Mouse (Mus musculus) heart, embryonic 12.5 days (tissue): Measurements from ENCODE around the gene Mrpl35. TPM values are rescaled to one million over a fixed set of nuclear protein-coding genes. Genes with fewer than 3 reads are reported as not detected.
A peak's percentile ranks its signal among the peaks of the same experiment; 100 is the strongest.

Experiments
- ATAC-seq: fragments of 200-750 bp; cut with Nextera tagmentation; 2 replicates; pipeline ENCODE4 v1.8.0; 2017; ENCODE audit warnings: moderate TSS enrichment, moderate library complexity; ENCODE audit not compliant: insufficient number of reproducible peaks, low FRiP score
- H3K27ac ChIP-seq: fragments of 300-500 bp; sonication (generic); 2 replicates; pipeline ENCODE4 v1.5.1; 2016; ENCODE audit warnings: mild to moderate bottlenecking, moderate library complexity; ENCODE audit not compliant: poor library complexity, severe bottlenecking
- H3K27me3 ChIP-seq: fragments of 300-500 bp; sonication (generic); replicated peaks from 2 replicates; pipeline ENCODE4 v1.6.1; 2016; ENCODE audit warnings: mild to moderate bottlenecking, moderate library complexity
- H3K36me3 ChIP-seq: fragments of 300-500 bp; sonication (generic); 2 replicates; pipeline ENCODE4 v1.6.1; 2016; ENCODE audit warnings: mild to moderate bottlenecking, moderate library complexity
- H3K4me1 ChIP-seq: fragments of 300-500 bp; sonication (generic); replicated peaks from 2 replicates; pipeline ENCODE4 v1.6.1; 2016; ENCODE audit warnings: mild to moderate bottlenecking
- H3K4me2 ChIP-seq: fragments of 300-500 bp; sonication (generic); 2 replicates; pipeline ENCODE4 v1.6.1; 2016; ENCODE audit warnings: mild to moderate bottlenecking, moderate library complexity
- H3K4me3 ChIP-seq: fragments of 300-500 bp; sonication (generic); 2 replicates; pipeline ENCODE4 v1.5.1; 2016; ENCODE audit warnings: mild to moderate bottlenecking
- H3K9ac ChIP-seq: fragments of 300-500 bp; sonication (generic); 2 replicates; pipeline ENCODE4 v1.6.1; 2016; ENCODE audit warnings: mild to moderate bottlenecking, moderate library complexity
- H3K9me3 ChIP-seq: fragments of 300-500 bp; sonication (generic); replicated peaks from 2 replicates; pipeline ENCODE4 v1.6.1; 2016; ENCODE audit warnings: mild to moderate bottlenecking, moderate library complexity
- WGBS: fragments of 180-500 bp; shearing (Covaris S2); methylation state at CpG from one replicate; pipeline ENCODE4 v1.1.7; 2016; 5-methylcytosine and 5-hydroxymethylcytosine counted together
- polyA plus RNA-seq: library from polyadenylated mRNA; unstranded; fragments of >200 nt; fragmentation: Nextera tagmentation; extraction: Ambion mirVana; gene quantifications from 2 replicates; pipeline ENCODE4 v1.2.1, GENCODE M21; 2016

Mrpl35 gene
- polyA plus RNA-seq, 1 experiment from 2014 or later: 53.5 TPM

GRCm38 (mm10) chr6:71799391-71799790 lies 27.4 kb downstream of the Mrpl35 start:
- ATAC-seq: no peak
- Histone ChIP-seq H3K27ac (no peak overlapping the region), H3K4me3 (no peak overlapping the region), H3K9me3 (no peaks in the 10 kb centered on the region), H3K9ac (no peak overlapping the region), H3K36me3 (peaks cover 13% of the 10 kb centered on the region; the same call in 1 of the 2 replicates), H3K27me3 (no peaks in the 10 kb centered on the region), H3K4me2 (no peak overlapping the region), H3K4me1 (peaks cover 18% of the 10 kb centered on the region; the same call in 1 of the 2 replicates)
- WGBS: 66% methylated on average over 3 of the region's 3 CpGs

GRCm38 (mm10) chr6:71791771-71792170 lies 35.0 kb downstream of the Mrpl35 start:
- Histone ChIP-seq H3K4me3 (no peak overlapping the region), H3K27ac (no peak overlapping the region), H3K9ac (no peak overlapping the region), H3K9me3 (no peaks in the 10 kb centered on the region), H3K4me1 (peaks cover 10% of the 10 kb centered on the region; the same call in 1 of the 2 replicates), H3K4me2 (no peak overlapping the region), H3K36me3 (peaks cover 8% of the 10 kb centered on the region; the same call in 1 of the 2 replicates), H3K27me3 (no peaks in the 10 kb centered on the region)
- WGBS: 82% methylated on average over 6 of the region's 6 CpGs
- no peak for ATAC-seq

- peak; percentile 63 for ATAC-seq
- Histone ChIP-seq H3K36me3 (peaks cover 12% of the 10 kb centered on the region), H3K9ac (no peak overlapping the region), H3K4me1 (peaks cover 10% of the 10 kb centered on the region; the same call in 1 of the 2 replicates), H3K4me2 (peak overlapping the region; percentile 3; the same call in 1 of the 2 replicates), H3K27ac (peak overlapping the region; percentile 42), H3K4me3 (no peak overlapping the region), H3K27me3 (no peaks in the 10 kb centered on the region), H3K9me3 (peaks cover 4% of the 10 kb centered on the region; the same call in 1 of the 2 replicates)
- WGBS: 36% methylated on average over 9 of the region's 9 CpGs
Observed at GRCm38 (mm10) chr6:71788348-71788747, 38.4 kb downstream of the Mrpl35 start.

GRCm38 (mm10) chr6:71783165-71783564 lies 43.6 kb downstream of the Mrpl35 start:
- Histone ChIP-seq H3K4me3 (no peak overlapping the region), H3K27ac (no peak overlapping the region), H3K4me1 (peaks cover 3% of the 10 kb centered on the region; the same call in 1 of the 2 replicates), H3K27me3 (no peaks in the 10 kb centered on the region), H3K9me3 (peaks cover 4% of the 10 kb centered on the region; the same call in 1 of the 2 replicates), H3K36me3 (peaks cover 29% of the 10 kb centered on the region), H3K4me2 (no peak overlapping the region), H3K9ac (no peak overlapping the region)
- 89% methylated on average over 5 of the region's 5 CpGs for WGBS
- no peak for ATAC-seq

- no peak overlapping the region for H3K4me3 ChIP-seq
- no peaks in the 10 kb centered on the region for H3K27me3 ChIP-seq
- ATAC-seq: no peak
- no peak overlapping the region for H3K9ac ChIP-seq
- 90% methylated on average over 7 of the region's 7 CpGs for WGBS
- peaks cover 4% of the 10 kb centered on the region; the same call in 1 of the 2 replicates for H3K9me3 ChIP-seq
- H3K4me1 ChIP-seq: no peaks in the 10 kb centered on the region
- no peak overlapping the region for H3K27ac ChIP-seq
- no peak overlapping the region for H3K4me2 ChIP-seq
- peaks cover 31% of the 10 kb centered on the region for H3K36me3 ChIP-seq
Observed at GRCm38 (mm10) chr6:71780431-71780830, 46.3 kb downstream of the Mrpl35 start.

GRCm38 (mm10) chr6:71779831-71780230 lies 46.9 kb downstream of the Mrpl35 start:
- no peak overlapping the region for H3K4me3 ChIP-seq
- peaks cover 4% of the 10 kb centered on the region; the same call in 1 of the 2 replicates for H3K9me3 ChIP-seq
- H3K9ac ChIP-seq: no peak overlapping the region
- no peaks in the 10 kb centered on the region for H3K4me1 ChIP-seq
- no peaks in the 10 kb centered on the region for H3K27me3 ChIP-seq
- WGBS: 74% methylated on average over 2 of the region's 2 CpGs
- no peak overlapping the region for H3K4me2 ChIP-seq
- H3K27ac ChIP-seq: no peak overlapping the region
- ATAC-seq: no peak
- H3K36me3 ChIP-seq: peaks cover 34% of the 10 kb centered on the region

- Histone ChIP-seq H3K4me3 (no peak overlapping the region), H3K4me2 (no peak overlapping the region), H3K9me3 (no peaks in the 10 kb centered on the region), H3K9ac (no peak overlapping the region), H3K27me3 (no peaks in the 10 kb centered on the region), H3K4me1 (no peaks in the 10 kb centered on the region), H3K27ac (no peak overlapping the region), H3K36me3 (peaks cover 26% of the 10 kb centered on the region)
- 94% methylated on average over 5 of the region's 5 CpGs for WGBS
- no peak for ATAC-seq
Observed at GRCm38 (mm10) chr6:71778016-71778415, 48.8 kb downstream of the Mrpl35 start.

- H3K27ac ChIP-seq: no peak overlapping the region
- 0 out of 2 replicates have a peak, but pooled peaks cover 5% of the 10 kb centered on the region for H3K9me3 ChIP-seq
- no peak overlapping the region for H3K4me2 ChIP-seq
- WGBS: 88% methylated on average over 7 of the region's 7 CpGs
- H3K4me3 ChIP-seq: no peak overlapping the region
- ATAC-seq: no peak
- no peak overlapping the region for H3K9ac ChIP-seq
- H3K4me1 ChIP-seq: no peaks in the 10 kb centered on the region
- no peaks in the 10 kb centered on the region for H3K27me3 ChIP-seq
- H3K36me3 ChIP-seq: peaks cover 24% of the 10 kb centered on the region
Observed at GRCm38 (mm10) chr6:71772636-71773208, 54.0 kb downstream of the Mrpl35 start.

- no peak overlapping the region for H3K27ac ChIP-seq
- H3K4me1 ChIP-seq: no peaks in the 10 kb centered on the region
- H3K27me3 ChIP-seq: no peaks in the 10 kb centered on the region
- ATAC-seq: no peak
- H3K9ac ChIP-seq: no peak overlapping the region
- H3K4me3 ChIP-seq: no peak overlapping the region
- WGBS: 85% methylated on average over 6 of the region's 6 CpGs
- peaks cover 22% of the 10 kb centered on the region for H3K36me3 ChIP-seq
- H3K9me3 ChIP-seq: 0 out of 2 replicates have a peak, but pooled peaks cover 5% of the 10 kb centered on the region
- no peak overlapping the region for H3K4me2 ChIP-seq
Observed at GRCm38 (mm10) chr6:71772156-71772555, 54.6 kb downstream of the Mrpl35 start.

GRCm38 (mm10) chr6:71771282-71771681 lies 55.5 kb downstream of the Mrpl35 start:
- Histone ChIP-seq H3K27me3 (no peaks in the 10 kb centered on the region), H3K9ac (no peak overlapping the region), H3K36me3 (peaks cover 22% of the 10 kb centered on the region), H3K4me2 (no peak overlapping the region), H3K9me3 (0 out of 2 replicates have a peak, but pooled peaks cover 5% of the 10 kb centered on the region), H3K4me3 (no peak overlapping the region), H3K4me1 (no peaks in the 10 kb centered on the region), H3K27ac (no peak overlapping the region)
- ATAC-seq: no peak
- WGBS: 90% methylated on average over 4 of the region's 4 CpGs

GRCm38 (mm10) chr6:71770856-71771255 lies 55.9 kb downstream of the Mrpl35 start:
- Histone ChIP-seq H3K4me2 (no peak overlapping the region), H3K27ac (no peak overlapping the region), H3K9me3 (0 out of 2 replicates have a peak, but pooled peaks cover 5% of the 10 kb centered on the region), H3K4me1 (no peaks in the 10 kb centered on the region), H3K36me3 (peaks cover 22% of the 10 kb centered on the region), H3K9ac (no peak overlapping the region), H3K4me3 (no peak overlapping the region), H3K27me3 (no peaks in the 10 kb centered on the region)
- ATAC-seq: no peak
- 94% methylated on average over 4 of the region's 4 CpGs for WGBS
